Mouse (Mus musculus) lung, embryonic 16.5 days (tissue): ENCODE results near the gene Gm20481. TPM values are rescaled to one million over a fixed set of nuclear protein-coding genes. Genes with fewer than 3 reads are reported as not detected.
"Not testable (repeated sequence)": the region's sequence is repeated elsewhere in the genome, so short reads cannot be mapped to it uniquely, and the experiment has no call there.

Experiments used
- ATAC-seq: fragments of 200-750 bp; cut with Nextera tagmentation; 2 replicates; pipeline ENCODE4 v1.8.0; 2017; ENCODE audit warnings: low read depth, mild to moderate bottlenecking, moderate library complexity
- H3K27ac ChIP-seq: fragments of 300-500 bp; sonication (generic); 2 replicates; pipeline ENCODE4 v1.5.1; 2014; ENCODE audit warnings: mild to moderate bottlenecking, control low read depth, low read length
- H3K27me3 ChIP-seq: fragments of 300-500 bp; sonication (generic); 2 replicates; pipeline ENCODE4 v1.6.1; 2014; ENCODE audit warnings: low read depth, low read length, mixed read lengths; ENCODE audit not compliant: control insufficient read depth, insufficient read depth
- H3K36me3 ChIP-seq: fragments of 300-500 bp; sonication (generic); 2 replicates; pipeline ENCODE4 v1.6.1; 2014; ENCODE audit warnings: low read length; ENCODE audit not compliant: control insufficient read depth, insufficient read depth
- H3K4me1 ChIP-seq: fragments of 300-500 bp; sonication (generic); replicated peaks from 2 replicates; pipeline ENCODE4 v1.6.1; 2014; ENCODE audit warnings: low read length, mixed read lengths; ENCODE audit not compliant: control insufficient read depth, insufficient read depth
- H3K4me2 ChIP-seq: fragments of 300-500 bp; sonication (generic); 2 replicates; pipeline ENCODE4 v1.6.1; 2014; ENCODE audit warnings: low read depth, low read length, control low read depth
- H3K4me3 ChIP-seq: fragments of 300-500 bp; sonication (generic); 2 replicates; pipeline ENCODE4 v1.5.1; 2014; ENCODE audit warnings: mild to moderate bottlenecking, low read length, control low read depth
- H3K9ac ChIP-seq: fragments of 300-500 bp; sonication (generic); 2 replicates; pipeline ENCODE4 v1.6.1; 2014; ENCODE audit warnings: low read length, control low read depth
- H3K9me3 ChIP-seq: fragments of 300-500 bp; sonication (generic); 2 replicates; pipeline ENCODE4 v1.6.1; 2016; ENCODE audit warnings: low read length; ENCODE audit not compliant: control insufficient read depth
- WGBS: fragments of 180-500 bp; shearing (Covaris S2); extraction: QIAGEN DNeasy Blood & Tissue Kit; methylation state at CpG from one replicate; pipeline ENCODE4 v1.1.7; 2014; 5-methylcytosine and 5-hydroxymethylcytosine counted together
- polyA plus RNA-seq: library from polyadenylated mRNA; unstranded; fragments of >200 nt; fragmentation: Nextera tagmentation; extraction: Ambion mirVana; gene quantifications from 2 replicates; pipeline ENCODE4 v1.2.1, GENCODE M21; 2015

Gm20481 gene
- polyA plus RNA-seq, 1 experiment from 2014 or later = not detected

GRCm38 (mm10) chr17:34956340-34956739 is 13.4 kb upstream of the Gm20481 start:
- ATAC-seq = no peak
- no peaks in the 10 kb centered on the region for H3K36me3 ChIP-seq
- whole genome bisulfite sequencing = 23% methylated on average over 1 of the region's 1 CpGs
- no peak overlapping the region for H3K4me2 ChIP-seq
- no peak overlapping the region for H3K4me3 ChIP-seq
- no peaks in the 10 kb centered on the region for H3K27me3 ChIP-seq
- H3K9ac ChIP-seq = no peak overlapping the region
- peaks cover 8% of the 10 kb centered on the region for H3K4me1 ChIP-seq
- H3K27ac ChIP-seq = no peak overlapping the region
- no peaks in the 10 kb centered on the region for H3K9me3 ChIP-seq

- H3K27ac ChIP-seq, H3K36me3 ChIP-seq, H3K4me2 ChIP-seq, H3K4me1 ChIP-seq, H3K4me3 ChIP-seq, H3K27me3 ChIP-seq, H3K9me3 ChIP-seq, ATAC-seq, H3K9ac ChIP-seq: not testable (repeated sequence)
- 10% methylated on average over 31 of the region's 40 CpGs for WGBS
Measured at GRCm38 (mm10) chr17:34957291-34957690, 12.4 kb upstream of the Gm20481 start.

- not testable (repeated sequence) for H3K4me1 ChIP-seq, H3K9ac ChIP-seq, H3K4me3 ChIP-seq, H3K9me3 ChIP-seq, H3K27ac ChIP-seq, H3K27me3 ChIP-seq, H3K4me2 ChIP-seq, H3K36me3 ChIP-seq, ATAC-seq
- 20% methylated on average over 23 of the region's 40 CpGs for WGBS
Measured at GRCm38 (mm10) chr17:34957966-34958365, 11.7 kb upstream of the Gm20481 start.

- not testable (repeated sequence) for H3K4me1 ChIP-seq, H3K27me3 ChIP-seq, H3K9me3 ChIP-seq, H3K27ac ChIP-seq, H3K36me3 ChIP-seq, H3K9ac ChIP-seq
- ATAC-seq = peak; percentile 16
- Histone ChIP-seq H3K4me2 (peak overlapping the region; percentile 53), H3K4me3 (peak overlapping the region; percentile 40)
- WGBS = under 1% methylated on average over 25 of the region's 47 CpGs
Measured at GRCm38 (mm10) chr17:34958734-34959129, 11.0 kb upstream of the Gm20481 start.

DNA sequence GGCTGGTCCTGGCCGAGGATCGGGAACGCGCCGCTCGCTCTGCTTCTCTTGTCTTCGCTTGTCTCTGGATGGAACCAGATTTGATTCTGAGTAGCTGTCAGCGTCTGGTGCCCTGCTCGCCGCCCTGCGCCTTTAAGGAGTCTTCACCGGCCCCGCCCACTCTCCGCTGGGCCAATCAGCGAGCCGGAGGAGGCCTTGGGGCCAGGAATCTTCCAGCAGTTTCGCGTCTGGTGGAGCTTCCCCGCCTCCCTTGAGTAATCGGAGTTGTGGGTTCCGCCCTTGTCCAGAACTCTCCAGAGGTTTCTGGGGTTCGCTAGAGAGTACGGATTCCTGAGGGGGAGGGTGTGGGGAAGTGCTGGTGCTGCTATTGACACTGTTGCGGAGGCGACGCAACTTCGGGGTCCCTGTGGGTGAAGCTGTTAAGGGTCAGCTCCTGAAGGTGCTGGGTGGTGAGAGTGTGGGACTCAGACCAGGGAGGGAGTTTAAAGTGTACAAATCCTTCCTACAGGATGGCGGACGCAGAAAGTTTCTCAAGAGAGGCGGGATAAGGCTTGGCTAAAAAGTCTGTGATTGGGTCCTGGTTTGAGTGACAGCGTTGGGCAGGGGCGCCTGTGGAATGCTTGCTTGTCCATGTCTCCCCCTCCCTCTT is 10.5 kb upstream of the Gm20481 start, which contains the start of gene Hspa1b:
Gene Hspa1b (minus strand): TSS at position 109 of the 649 bp plus-strand sequence.
- not testable (repeated sequence) for H3K4me1 ChIP-seq, H3K27me3 ChIP-seq, H3K36me3 ChIP-seq, H3K9me3 ChIP-seq
- peak within 1 kb of the TSS; percentile 99 for H3K27ac ChIP-seq
- peak; percentile 96 for ATAC-seq
- WGBS = under 1% methylated on average over 24 of the region's 32 CpGs
- peak within 1 kb of the TSS; percentile 63 for H3K4me2 ChIP-seq
- peak within 1 kb of the TSS; percentile 82 for H3K9ac ChIP-seq
- H3K4me3 ChIP-seq = peak within 1 kb of the TSS; percentile 64

GRCm38 (mm10) chr17:34959881-34960515 is 9.7 kb upstream of the Gm20481 start:
- WGBS = 11% methylated on average over 12 of the region's 12 CpGs
- H3K36me3 ChIP-seq = no peaks in the 10 kb centered on the region
- H3K9ac ChIP-seq = peak overlapping the region; percentile 82
- H3K27me3 ChIP-seq = no peaks in the 10 kb centered on the region
- no peaks in the 10 kb centered on the region for H3K9me3 ChIP-seq
- H3K4me1 ChIP-seq = peaks cover 9% of the 10 kb centered on the region
- peak; percentile 31 for ATAC-seq
- peak overlapping the region; percentile 99 for H3K27ac ChIP-seq
- H3K4me2 ChIP-seq = peak overlapping the region; percentile 63
- H3K4me3 ChIP-seq = peak overlapping the region; percentile 64

DNA sequence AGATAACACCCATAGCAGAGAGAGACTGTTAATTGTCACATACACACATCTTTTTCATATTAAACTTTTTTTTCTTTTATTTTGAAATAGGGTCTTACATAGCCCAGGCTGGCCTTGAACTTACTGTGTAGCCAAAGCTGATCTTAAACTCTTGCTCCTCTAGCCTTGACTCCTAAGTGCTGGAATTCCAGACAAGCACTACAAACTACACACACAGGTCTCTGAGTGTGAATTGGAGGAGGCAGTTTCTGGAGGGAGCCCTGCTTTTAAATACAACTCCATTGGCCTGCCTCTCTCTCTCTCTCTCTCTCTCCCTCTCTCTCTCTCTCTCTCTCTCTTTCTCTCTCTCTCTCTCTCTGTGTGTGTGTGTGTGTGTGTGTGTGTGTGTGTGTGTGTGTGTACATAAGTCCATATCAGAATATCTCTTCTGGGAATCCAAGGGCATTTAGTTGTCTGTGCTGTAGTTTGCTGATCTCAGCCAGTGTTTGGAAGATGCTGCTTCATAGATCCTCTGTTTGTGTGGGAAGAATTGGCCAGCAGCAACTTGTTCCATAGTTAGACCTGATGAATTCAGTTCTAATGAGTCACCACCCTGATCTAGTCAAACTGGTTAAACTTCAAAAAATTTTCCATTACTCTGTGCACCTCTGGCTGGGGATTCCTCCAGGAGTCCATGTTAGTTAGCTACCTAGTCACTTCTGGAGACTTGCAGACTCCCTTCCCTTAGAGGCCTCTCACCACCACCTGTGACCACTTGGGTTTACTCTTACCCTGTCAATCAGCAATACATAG is 8.8 kb upstream of the Gm20481 start:
- Histone ChIP-seq H3K9ac (no peak overlapping the region), H3K27ac (no peak overlapping the region), H3K9me3 (no peaks in the 10 kb centered on the region), H3K4me1 (peaks cover 9% of the 10 kb centered on the region), H3K4me3 (no peak overlapping the region), H3K4me2 (no peak overlapping the region), H3K27me3 (no peaks in the 10 kb centered on the region), H3K36me3 (no peaks in the 10 kb centered on the region)
- ATAC-seq = no peak

GRCm38 (mm10) chr17:34962125-34962524 is 7.6 kb upstream of the Gm20481 start:
- H3K27ac ChIP-seq = no peak overlapping the region
- H3K4me3 ChIP-seq = no peak overlapping the region
- H3K36me3 ChIP-seq = no peaks in the 10 kb centered on the region
- no peak for ATAC-seq
- H3K4me2 ChIP-seq = no peak overlapping the region
- H3K27me3 ChIP-seq = no peaks in the 10 kb centered on the region
- WGBS = 32% methylated on average over 3 of the region's 3 CpGs
- no peak overlapping the region for H3K9ac ChIP-seq
- H3K4me1 ChIP-seq = peaks cover 9% of the 10 kb centered on the region
- H3K9me3 ChIP-seq = no peaks in the 10 kb centered on the region

DNA sequence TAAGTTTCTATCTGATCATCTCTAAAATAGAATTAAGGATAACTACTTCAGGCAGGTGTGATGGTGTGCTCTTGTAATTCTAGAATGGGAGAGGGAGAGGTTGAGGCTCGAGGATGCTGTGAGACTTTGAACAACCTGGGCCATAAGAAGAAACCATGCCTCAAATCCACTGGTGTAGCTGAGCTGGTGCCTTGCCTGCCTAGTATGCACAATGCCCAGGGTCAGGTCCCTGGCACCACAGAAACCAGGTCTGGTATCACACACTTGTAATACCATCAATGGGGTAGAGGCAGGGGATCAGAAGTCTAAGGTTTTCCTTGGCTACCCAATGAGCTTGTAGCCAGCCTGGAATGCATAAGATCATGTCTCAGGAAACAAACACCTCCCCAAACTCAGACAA is 6.9 kb upstream of the Gm20481 start:
- no peak overlapping the region for H3K27ac ChIP-seq
- 76% methylated on average over 1 of the region's 1 CpGs for WGBS
- no peak overlapping the region for H3K4me3 ChIP-seq
- no peak overlapping the region for H3K9ac ChIP-seq
- H3K27me3 ChIP-seq = peaks cover 7% of the 10 kb centered on the region
- no peak overlapping the region for H3K4me2 ChIP-seq
- H3K4me1 ChIP-seq = peaks cover 9% of the 10 kb centered on the region
- H3K36me3 ChIP-seq = no peaks in the 10 kb centered on the region
- H3K9me3 ChIP-seq = no peaks in the 10 kb centered on the region
- ATAC-seq = no peak
